Mouse (Mus musculus) gastrocnemius, adult 2 months (tissue): Measurements from ENCODE around the gene Nudt14. TPM values are rescaled to one million over a fixed set of nuclear protein-coding genes. Genes with fewer than 3 reads are reported as not detected.

Source experiments
- DNase-seq: peaks from one replicate; pipeline ENCODE4 v3.0.0; 2022
- H3K27ac ChIP-seq: fragments of 200-600 bp; 2 replicates; pipeline ENCODE4 v1.8.1; 2022; ENCODE audit warnings: mild to moderate bottlenecking
- H3K4me3 ChIP-seq: fragments of 200-600 bp; 2 replicates; pipeline ENCODE4 v1.8.1; 2022; ENCODE audit warnings: mild to moderate bottlenecking, moderate library complexity
- CTCF ChIP-seq: fragments of 200-600 bp; IDR thresholded peaks from 2 replicates; pipeline ENCODE4 v1.8.1; 2022; ENCODE audit warnings: antibody characterized with exemption, mild to moderate bottlenecking, moderate library complexity
- intact Hi-C: fragments of 180-260 bp; cut with DNase I; formaldehyde crosslinking; loops from one replicate; pipeline ENCODE4 v1.15.1; 2025
- total RNA-seq, 2 experiments: library from RNA; stranded (reverse); gene quantifications; 2 replicates each; pipeline ENCODE4 v1.2.3; 2021

Gene Nudt14
- total RNA-seq, 2 experiments from 2014 or later: 5.4 to 7.9 TPM

DNA sequence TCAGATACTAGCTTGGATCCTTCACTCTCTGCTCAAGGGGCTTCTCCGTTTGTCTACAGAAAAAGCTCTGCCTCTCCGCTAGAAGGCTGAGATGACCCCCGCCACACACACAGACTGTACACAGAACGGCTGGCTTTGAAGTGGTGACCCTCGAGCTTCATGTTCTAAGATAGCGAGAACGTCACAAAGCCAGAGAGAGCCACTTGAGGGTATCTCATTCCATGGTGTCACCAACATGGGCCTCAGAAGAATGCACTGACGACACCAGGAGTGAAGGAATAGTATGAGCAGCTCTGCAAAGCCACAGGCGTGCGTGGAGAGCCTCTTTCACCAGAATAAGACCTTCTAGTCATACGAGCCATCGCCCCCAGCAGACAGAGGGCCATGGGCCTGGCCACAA, 20.4 kb downstream of the Nudt14 start:
- no peak overlapping the region for H3K27ac ChIP-seq
- intact Hi-C loops: no loop called here
- TF ChIP-seq CTCF: no peak
- no peak for DNase-seq
- no peak overlapping the region for H3K4me3 ChIP-seq

DNA sequence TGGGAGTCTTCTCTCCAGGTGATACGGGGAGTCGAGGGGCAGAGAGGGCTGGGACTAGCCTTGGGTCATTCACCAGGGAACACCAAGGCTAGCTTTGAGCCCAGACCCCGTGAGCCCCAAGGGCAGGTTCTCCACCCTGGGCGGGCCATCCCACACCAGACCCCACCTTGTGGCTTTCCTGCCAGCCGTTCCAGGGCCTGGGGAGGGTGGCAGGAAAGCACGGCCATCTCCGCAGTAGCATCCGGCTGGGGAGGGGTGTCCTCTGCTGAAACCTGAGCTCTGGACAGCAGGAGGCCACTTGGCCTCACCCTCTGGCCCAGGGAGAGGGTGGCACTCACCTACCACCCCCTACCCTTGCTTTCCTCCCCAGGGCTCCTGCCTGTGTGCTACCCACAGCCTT, 24.0 kb downstream of the Nudt14 start:
- Histone ChIP-seq H3K27ac (peak overlapping the region; percentile 99), H3K4me3 (peak overlapping the region; percentile 70)
- no peak for TF ChIP-seq CTCF
- DNase-seq: peak; percentile 61
- intact Hi-C loops: loop anchor here (5.0 kb wide), 1 partner anchor 41 kb away; no protein-coding TSS in a partner anchor

DNA sequence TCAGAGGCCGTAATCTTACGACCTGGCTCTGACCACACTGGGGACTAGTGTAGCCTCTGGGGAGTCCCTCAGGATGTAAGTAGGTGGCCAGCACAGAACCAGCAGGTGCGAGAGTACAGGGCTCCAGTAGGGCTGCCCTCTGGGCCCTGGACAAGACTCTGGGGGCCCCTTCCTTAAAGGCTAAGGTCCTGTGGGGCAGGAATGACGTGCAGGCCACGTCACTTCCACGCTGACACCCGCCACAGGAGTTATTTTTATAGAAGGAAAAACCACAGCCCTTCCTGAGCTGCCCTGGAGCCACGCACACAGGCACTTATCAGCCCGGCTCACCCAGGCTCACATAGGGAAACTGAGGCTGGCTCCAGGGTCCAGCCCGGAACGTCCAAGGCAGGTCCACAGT, 24.4 kb downstream of the Nudt14 start:
- Histone ChIP-seq H3K27ac (peak overlapping the region; percentile 99), H3K4me3 (peak overlapping the region; percentile 70)
- intact Hi-C loops: loop anchor here (5.0 kb wide), 1 partner anchor 40 kb away; no protein-coding TSS in a partner anchor
- no peak for TF ChIP-seq CTCF
- DNase-seq: peak; percentile 56

DNA sequence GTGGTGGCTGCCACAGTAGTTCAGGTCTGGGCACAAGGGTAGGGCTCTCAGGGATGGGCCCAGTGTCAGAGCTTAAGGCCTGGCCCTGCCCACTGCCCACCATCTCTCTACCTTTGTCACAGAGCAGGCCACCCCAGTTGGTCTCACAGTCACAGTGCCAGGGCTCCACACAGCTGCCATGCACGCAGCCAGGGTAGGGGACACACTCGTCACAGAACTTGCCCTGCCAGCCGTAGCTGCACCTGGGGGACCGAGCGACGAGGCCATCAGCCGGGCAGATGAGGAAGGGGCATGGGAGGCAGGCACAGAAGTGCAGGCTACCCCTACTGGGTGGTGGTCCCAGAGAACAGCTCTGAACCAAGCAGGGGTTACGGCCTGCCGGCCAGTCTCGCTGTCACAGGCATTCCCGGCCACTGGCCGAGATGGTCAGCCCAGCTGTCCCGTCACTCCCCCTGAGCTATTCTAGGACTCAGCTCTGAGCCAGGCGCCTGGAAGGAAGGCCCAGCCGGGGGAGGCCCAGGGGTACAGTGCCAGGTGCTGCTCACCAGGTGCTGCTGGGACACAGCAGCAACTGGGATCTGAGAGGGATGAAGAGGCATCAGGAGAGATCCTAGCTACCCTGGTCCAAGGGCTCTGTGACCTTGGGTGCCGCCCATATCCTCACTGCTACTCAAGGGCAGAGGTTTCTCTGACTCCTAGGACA, 25.1 kb downstream of the Nudt14 start:
- peak overlapping the region; percentile 99 for H3K27ac ChIP-seq

DNA sequence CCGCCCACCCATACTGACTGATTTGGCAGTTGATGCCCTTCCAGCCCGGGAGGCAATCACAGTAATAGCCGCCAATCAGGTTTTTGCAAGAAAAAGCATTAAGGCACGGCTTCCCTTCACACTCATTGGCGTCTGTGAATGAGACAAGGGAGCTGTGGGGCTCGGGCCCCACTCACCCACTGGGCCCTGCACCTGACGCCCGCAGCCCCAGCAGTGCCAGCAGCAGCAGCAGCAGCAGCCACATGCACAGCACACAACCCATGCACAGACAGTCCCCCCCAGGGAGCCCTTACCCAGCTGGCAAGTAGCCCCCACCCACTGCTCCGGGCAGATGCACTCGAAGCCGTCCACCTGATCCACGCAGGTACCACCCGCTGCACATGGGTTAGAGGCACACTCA, 26.3 kb downstream of the Nudt14 start:
- TF ChIP-seq CTCF: no peak
- Histone ChIP-seq H3K27ac (peak overlapping the region; percentile 99), H3K4me3 (peak overlapping the region; percentile 70)
- intact Hi-C loops: loop anchor here (5.0 kb wide), 1 partner anchor 38 kb away; no protein-coding TSS in a partner anchor
- DNase-seq: no peak

More for the DNA sequence above, 25.1 kb downstream of the Nudt14 start:
- H3K4me3 ChIP-seq: peak overlapping the region; percentile 70
- no peak; the same call in 1 of the 2 replicates for TF ChIP-seq CTCF
- intact Hi-C loops: loop anchor here (5.0 kb wide), 1 partner anchor 40 kb away; no protein-coding TSS in a partner anchor
- peak; percentile 94 for DNase-seq

DNA sequence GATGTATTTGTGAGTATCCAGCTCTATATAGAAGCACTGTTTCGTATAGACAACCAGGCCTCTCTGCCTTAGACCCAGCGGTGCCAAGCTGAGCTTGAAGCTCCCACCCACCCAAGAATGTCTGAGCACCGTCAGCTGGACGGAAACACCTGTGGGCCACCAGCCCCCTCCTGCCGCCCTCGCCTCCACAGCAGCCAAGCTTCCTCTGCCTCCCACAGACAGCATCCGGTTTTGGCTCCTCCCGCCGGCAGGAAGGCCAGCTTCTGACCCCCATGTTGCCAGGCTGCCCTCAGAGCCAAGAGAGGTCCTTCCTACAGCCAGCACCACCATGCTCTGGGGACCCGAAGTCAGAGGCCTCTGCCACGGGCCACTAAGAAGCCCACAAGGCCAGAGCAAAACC, 27.4 kb downstream of the Nudt14 start:
- Histone ChIP-seq H3K27ac (peak overlapping the region; percentile 99), H3K4me3 (no peak overlapping the region)
- intact Hi-C loops: no loop called here
- TF ChIP-seq CTCF: no peak
- DNase-seq: no peak

DNA sequence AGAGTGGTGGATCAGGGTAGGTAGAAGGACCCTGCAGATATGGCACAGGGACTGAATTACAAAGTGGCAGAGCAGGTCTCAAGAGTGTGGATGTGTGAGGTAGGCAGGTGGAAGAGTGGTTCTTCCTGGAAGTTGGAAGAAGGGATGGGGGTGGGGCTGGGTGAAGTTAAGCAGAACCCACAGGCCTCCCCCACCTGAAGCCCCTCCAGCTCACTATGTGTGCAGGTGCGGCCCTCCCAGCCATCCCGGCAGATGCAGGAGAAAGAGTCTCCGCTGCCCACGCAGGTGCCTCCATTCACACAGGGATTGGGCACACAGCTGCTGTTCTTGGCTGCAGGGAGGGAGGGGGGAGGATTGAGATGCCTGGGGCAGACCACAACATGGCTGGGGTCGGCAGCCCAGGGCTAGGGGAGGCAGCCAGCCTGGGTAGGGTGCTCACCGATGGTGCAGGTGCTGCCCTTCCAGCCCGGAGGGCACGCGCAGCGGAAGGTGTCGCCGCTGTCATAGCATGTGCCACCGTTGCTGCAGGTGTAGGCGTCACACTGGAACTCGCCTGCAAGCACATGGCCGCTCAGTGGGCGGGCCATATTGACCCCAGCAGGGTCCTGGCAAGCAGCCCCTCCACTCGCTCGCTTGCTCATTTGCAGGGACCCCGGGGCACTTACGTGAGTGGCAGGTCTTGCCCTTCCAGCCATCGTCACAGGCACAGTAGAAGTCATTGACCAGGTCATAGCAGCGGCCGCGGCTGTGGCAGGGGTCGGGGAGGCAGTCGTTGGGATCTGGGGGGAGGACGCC, 28.8 kb downstream of the Nudt14 start:
- no peak for TF ChIP-seq CTCF
- Histone ChIP-seq H3K4me3 (no peak overlapping the region), H3K27ac (no peak overlapping the region)
- no peak for DNase-seq
- intact Hi-C loops: no loop called here

DNA sequence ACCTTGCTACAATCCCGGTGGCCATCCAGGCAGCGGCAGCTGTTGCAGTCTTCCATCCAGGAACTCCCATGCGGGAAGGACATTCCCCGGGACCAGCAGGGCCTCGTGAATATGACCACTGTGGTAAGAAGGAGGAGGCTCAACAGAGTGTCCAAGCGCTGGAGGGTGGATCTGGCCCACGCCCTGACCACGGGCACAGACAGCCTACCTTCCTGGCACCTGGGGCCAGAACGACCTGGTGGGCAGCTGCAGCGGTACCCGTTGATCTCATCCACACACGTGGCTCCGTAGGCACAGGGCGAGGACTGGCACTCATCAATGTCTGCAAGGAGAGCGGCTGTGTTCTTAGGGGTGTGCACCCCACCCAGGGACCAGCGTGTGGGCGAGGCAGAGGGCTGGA, 30.2 kb downstream of the Nudt14 start:
- Histone ChIP-seq H3K4me3 (no peak overlapping the region), H3K27ac (no peak overlapping the region)
- intact Hi-C loops: no loop called here
- no peak for TF ChIP-seq CTCF
- no peak for DNase-seq

DNA sequence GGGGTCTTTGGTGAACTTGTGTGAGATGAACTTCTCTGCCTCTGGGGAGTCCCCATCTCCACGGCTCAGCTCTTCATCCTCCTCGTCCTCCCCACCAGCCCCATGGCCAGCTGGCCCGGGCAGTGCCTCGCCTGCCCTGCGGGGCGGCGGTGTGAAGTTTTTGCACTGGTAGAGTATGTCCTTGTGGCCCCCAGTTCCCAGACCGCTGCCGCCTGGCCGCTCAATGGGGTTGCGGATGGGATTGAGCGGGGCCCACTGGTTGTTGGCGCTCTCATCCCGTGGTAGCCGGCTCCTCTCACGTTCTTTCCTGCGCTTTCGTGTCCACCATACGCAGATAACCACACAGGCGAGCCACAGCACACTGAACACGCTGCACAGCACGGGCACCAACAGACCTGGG, 32.9 kb downstream of the Nudt14 start:
- Histone ChIP-seq H3K27ac (no peak overlapping the region), H3K4me3 (no peak overlapping the region)
- intact Hi-C loops: no loop called here
- TF ChIP-seq CTCF: no peak
- no peak for DNase-seq

DNA sequence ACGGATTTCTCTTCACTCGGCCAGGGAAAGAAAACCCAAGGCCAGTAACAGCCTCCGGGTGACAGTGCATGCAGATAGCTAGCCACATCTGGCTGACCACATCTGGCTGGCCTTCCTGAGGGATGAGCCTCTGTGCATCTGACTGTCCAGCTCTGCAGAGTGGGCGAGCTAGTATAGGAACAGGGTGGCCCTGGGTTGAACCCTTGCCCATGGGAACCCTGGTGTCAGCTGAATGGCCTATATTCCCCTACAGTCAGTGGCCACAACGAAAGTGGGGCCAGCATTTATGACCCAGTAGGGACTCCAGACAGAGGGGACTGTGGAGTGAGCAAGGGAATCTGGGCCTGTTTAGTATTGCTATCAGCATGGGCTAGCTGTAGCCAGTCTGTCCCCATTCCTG, 36.9 kb downstream of the Nudt14 start:
- Histone ChIP-seq H3K4me3 (no peak overlapping the region), H3K27ac (peak overlapping the region; percentile 89)
- no peak for TF ChIP-seq CTCF
- no peak for DNase-seq
- intact Hi-C loops: no loop called here

DNA sequence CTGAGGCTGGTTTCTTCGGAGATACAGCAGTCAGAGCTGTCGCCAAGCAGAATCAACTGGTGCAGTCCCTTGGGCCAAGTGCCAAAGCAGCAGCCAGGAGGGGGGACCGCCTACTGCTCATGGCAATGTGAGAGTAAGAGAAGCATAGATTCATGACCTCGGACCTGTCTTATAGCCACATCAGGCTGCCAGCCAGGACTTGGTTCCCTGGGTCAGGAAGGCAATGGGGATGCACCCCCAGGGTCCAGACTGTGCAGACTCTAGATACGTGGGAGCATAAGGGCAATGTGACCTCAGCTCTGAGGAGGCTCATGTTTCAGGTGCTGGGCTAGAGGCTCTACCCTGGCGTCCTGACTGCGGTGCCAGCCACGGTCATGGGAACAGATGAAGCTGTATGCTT, 38.0 kb downstream of the Nudt14 start:
- intact Hi-C loops: no loop called here
- peak overlapping the region; percentile 48 for H3K4me3 ChIP-seq
- no peak for TF ChIP-seq CTCF
- peak overlapping the region; percentile 89 for H3K27ac ChIP-seq
- peak; percentile 81 for DNase-seq

DNA sequence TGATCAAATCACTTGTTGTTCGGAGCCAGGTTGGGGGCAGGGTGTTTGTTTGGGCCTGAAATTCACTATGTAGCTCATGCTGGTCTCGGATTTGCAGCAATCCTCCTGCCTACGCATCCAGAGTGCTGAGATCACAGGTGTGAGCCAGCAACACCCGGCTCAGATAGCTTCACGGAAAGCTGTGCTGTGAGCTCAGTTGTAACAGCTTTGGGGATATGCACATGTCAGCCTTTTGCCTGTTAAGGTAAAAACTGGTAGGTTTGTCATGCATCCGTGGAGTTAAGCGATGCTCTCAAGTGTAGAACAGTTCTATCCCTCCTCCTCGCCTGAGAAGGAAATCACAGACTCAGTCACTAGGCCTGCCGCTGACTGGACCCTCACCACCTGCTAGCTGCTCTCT, 41.3 kb downstream of the Nudt14 start:
- DNase-seq: no peak
- no peak overlapping the region for H3K4me3 ChIP-seq
- intact Hi-C loops: no loop called here
- no peak overlapping the region for H3K27ac ChIP-seq
- TF ChIP-seq CTCF: no peak

DNA sequence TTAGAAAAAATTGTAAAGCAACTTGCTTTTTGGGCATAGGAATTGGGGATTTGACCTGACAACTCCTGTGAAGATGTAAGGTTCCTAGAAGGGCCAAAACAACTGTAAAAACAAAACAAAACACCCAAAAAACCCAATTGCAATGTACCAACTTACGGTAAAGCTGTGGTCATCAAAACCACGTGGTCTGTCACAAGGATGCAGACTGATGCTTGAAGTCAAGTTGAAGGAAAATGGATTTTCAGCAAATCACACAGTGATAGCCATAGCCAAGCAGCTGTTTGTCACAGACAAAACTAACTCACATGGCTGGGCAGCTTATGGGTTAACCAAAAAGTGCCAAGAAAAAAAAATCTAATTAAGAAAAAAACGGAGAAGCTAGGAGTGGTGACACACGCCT, 43.0 kb downstream of the Nudt14 start:
- Histone ChIP-seq H3K27ac (no peak overlapping the region), H3K4me3 (no peak overlapping the region)
- intact Hi-C loops: no loop called here
- TF ChIP-seq CTCF: no peak
- DNase-seq: no peak

DNA sequence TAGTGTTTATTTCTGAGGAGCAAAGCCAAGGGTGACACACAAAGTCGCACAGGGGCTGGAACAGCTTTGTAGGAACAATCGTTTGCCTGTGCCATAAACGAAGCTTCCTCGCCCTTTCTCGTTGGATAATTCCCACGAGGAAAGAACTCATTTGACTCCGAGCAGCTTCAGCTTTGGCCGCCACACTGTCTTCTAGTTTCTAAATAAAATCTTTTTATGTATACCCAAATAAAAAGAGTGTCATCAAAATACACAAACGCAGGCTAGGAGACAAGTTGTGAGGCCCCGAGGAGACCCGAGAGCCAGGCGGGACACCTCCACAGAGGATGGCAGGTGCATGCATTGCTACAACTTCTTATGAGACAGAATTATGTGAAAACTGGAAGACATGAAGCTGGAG, 43.6 kb downstream of the Nudt14 start:
- no peak for TF ChIP-seq CTCF
- intact Hi-C loops: no loop called here
- H3K27ac ChIP-seq: peak overlapping the region; percentile 76
- DNase-seq: no peak
- H3K4me3 ChIP-seq: peak overlapping the region; percentile 50
